Mouse (Mus musculus) lung, embryonic 14.5 days (tissue): ENCODE measurements around the gene Zbtb22. TPM values are rescaled to one million over a fixed set of nuclear protein-coding genes. Genes with fewer than 3 reads are reported as not detected.

Experiments used
- ATAC-seq: fragments of 200-750 bp; cut with Nextera tagmentation; 2 replicates; pipeline ENCODE4 v1.8.0; 2017; ENCODE audit warnings: mild to moderate bottlenecking, moderate TSS enrichment, moderate library complexity; ENCODE audit not compliant: insufficient read depth
- DNase-seq: peaks from one replicate; pipeline ENCODE4 v3.0.0-alpha.2; 2015
- H3K27ac ChIP-seq: fragments of 300-500 bp; sonication (generic); 2 replicates; pipeline ENCODE4 v1.5.1; 2014; ENCODE audit warnings: low read depth, mild to moderate bottlenecking, moderate library complexity
- H3K27me3 ChIP-seq: fragments of 300-500 bp; sonication (generic); 2 replicates; pipeline ENCODE4 v1.6.1; 2014; ENCODE audit warnings: low read length, control low read depth; ENCODE audit not compliant: insufficient read depth
- H3K36me3 ChIP-seq: fragments of 300-500 bp; sonication (generic); 2 replicates; pipeline ENCODE4 v1.6.1; 2014; ENCODE audit warnings: control low read depth; ENCODE audit not compliant: insufficient read depth
- H3K4me1 ChIP-seq: fragments of 300-500 bp; sonication (generic); 2 replicates; pipeline ENCODE4 v1.6.1; 2014; ENCODE audit warnings: antibody characterized with exemption, control low read depth; ENCODE audit not compliant: insufficient read depth
- H3K4me2 ChIP-seq: fragments of 300-500 bp; sonication (generic); 2 replicates; pipeline ENCODE4 v1.6.1; 2014; ENCODE audit warnings: mild to moderate bottlenecking
- H3K4me3 ChIP-seq: fragments of 300-500 bp; sonication (generic); 2 replicates; pipeline ENCODE4 v1.5.1; 2014; ENCODE audit warnings: low read depth, low read length
- H3K9ac ChIP-seq: fragments of 300-500 bp; sonication (generic); 2 replicates; pipeline ENCODE4 v1.6.1; 2014
- H3K9me3 ChIP-seq: fragments of 300-500 bp; sonication (generic); 2 replicates; pipeline ENCODE4 v1.6.1; 2016; ENCODE audit warnings: low read depth, low read length, control low read depth
- CTCF ChIP-seq: IDR thresholded peaks from 2 replicates; pipeline ENCODE4 v1.5.1; 2016; ENCODE audit warnings: antibody characterized with exemption, low read depth
- WGBS: fragments of 180-500 bp; shearing (Covaris S2); extraction: QIAGEN DNeasy Blood & Tissue Kit; methylation state at CpG from one replicate; pipeline ENCODE4 v1.1.7; 2014; 5-methylcytosine and 5-hydroxymethylcytosine counted together
- microRNA-seq: library from miRNA; unstranded; fragments of <30 nt; microRNA quantifications from one replicate; pipeline ENCODE4, GENCODE M21; 2016; ENCODE audit warnings: borderline number of aligned reads
- polyA plus RNA-seq: library from polyadenylated mRNA; unstranded; fragments of >200 nt; fragmentation: Nextera tagmentation; extraction: Ambion mirVana; gene quantifications from 2 replicates; pipeline ENCODE4 v1.2.1, GENCODE M21; 2014

The Zbtb22 gene
- polyA plus RNA-seq, 1 experiment from 2014 or later: 13.2 TPM

DNA sequence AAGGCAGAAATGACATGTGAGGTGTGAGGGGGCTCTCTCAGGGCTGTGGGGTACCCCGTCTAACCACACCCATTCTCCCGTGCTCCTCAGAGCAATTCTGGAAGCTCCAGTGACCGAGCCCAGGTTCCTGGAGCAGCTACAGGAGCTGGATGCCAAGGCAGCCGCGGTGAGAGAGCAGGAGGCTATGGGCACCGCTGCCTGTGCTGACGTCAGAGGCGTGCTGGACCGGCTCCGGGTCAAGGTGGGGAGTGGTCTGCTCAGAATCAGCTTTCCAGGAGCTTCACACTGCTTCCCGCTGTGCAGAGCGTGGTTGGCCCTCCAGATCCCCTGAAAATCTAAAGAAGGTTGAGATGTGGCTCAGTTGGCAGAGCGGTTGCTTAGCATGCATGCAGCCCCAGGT is 43.4 kb downstream of the Zbtb22 start:
- DNase-seq: no peak
- Histone ChIP-seq H3K9me3 (no peaks in the 10 kb centered on the region), H3K36me3 (peaks cover 58% of the 10 kb centered on the region), H3K4me1 (peaks cover 7% of the 10 kb centered on the region; the same call in 1 of the 2 replicates), H3K4me2 (no peak overlapping the region), H3K4me3 (no peak overlapping the region), H3K27ac (no peak overlapping the region), H3K27me3 (no peaks in the 10 kb centered on the region), H3K9ac (no peak overlapping the region)
- ATAC-seq: no peak
- WGBS: 93% methylated on average over 13 of the region's 13 CpGs
- no peak for TF ChIP-seq CTCF

GRCm38 (mm10) chr17:33959948-33960347 is 44.2 kb downstream of the Zbtb22 start:
- TF ChIP-seq CTCF: no peak
- no peak for DNase-seq
- WGBS: 91% methylated on average over 15 of the region's 15 CpGs

GRCm38 (mm10) chr17:33962876-33963275 is 47.2 kb downstream of the Zbtb22 start:
- no peak overlapping the region for H3K9ac ChIP-seq
- DNase-seq (no peak), ATAC-seq (no peak)
- H3K9me3 ChIP-seq: no peaks in the 10 kb centered on the region
- H3K27me3 ChIP-seq: no peaks in the 10 kb centered on the region
- no peaks in the 10 kb centered on the region for H3K4me1 ChIP-seq
- no peak overlapping the region for H3K4me3 ChIP-seq
- TF ChIP-seq CTCF: no peak
- 87% methylated on average over 7 of the region's 7 CpGs for WGBS
- H3K27ac ChIP-seq: no peak overlapping the region
- H3K4me2 ChIP-seq: no peak overlapping the region
- peaks cover 59% of the 10 kb centered on the region for H3K36me3 ChIP-seq

More at GRCm38 (mm10) chr17:33959948-33960347, 44.2 kb downstream of the Zbtb22 start:
- no peak overlapping the region for H3K9ac ChIP-seq
- no peak overlapping the region for H3K4me2 ChIP-seq
- H3K4me3 ChIP-seq: no peak overlapping the region
- no peak for ATAC-seq
- H3K27me3 ChIP-seq: no peaks in the 10 kb centered on the region
- H3K36me3 ChIP-seq: peaks cover 52% of the 10 kb centered on the region
- no peaks in the 10 kb centered on the region for H3K9me3 ChIP-seq
- no peak overlapping the region for H3K27ac ChIP-seq
- 0 out of 2 replicates have a peak, but pooled peaks cover 2% of the 10 kb centered on the region for H3K4me1 ChIP-seq

DNA sequence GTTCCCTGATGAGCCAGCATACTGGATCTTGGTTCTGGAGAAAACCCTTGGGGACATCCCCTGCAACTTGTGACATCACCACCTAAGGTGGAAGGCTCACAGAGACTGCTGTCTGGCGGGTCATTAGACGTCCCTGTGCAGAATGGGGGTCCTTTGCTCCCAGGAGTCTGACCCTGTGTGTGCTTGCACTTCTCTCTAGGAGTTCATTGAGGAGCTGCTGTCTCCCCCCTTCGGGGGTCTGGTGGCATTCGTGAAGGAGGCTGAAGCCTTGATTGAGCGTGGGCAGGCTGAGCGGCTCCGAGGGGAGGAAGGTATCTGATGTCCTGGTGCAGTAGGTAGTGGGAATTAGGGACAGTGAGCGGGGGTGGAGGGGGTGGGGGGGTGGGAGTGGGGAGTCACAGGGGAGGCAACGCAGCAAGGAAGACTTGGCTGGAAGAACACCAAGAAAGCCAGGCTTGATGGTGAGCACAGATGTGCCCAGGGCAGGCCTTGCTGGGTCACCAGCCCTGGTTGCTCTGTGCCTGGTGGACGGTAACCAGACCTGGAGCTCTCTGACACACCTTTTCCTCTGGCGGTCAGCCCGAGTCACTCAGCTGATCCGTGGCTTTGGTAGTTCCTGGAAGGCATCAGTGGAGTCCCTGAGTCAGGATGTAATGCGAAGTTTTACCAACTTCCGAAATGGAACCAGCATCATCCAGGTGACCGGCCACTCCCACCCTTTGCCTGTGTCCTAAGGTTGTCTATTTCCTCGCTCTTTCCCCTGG is 49.6 kb downstream of the Zbtb22 start:
- Histone ChIP-seq H3K27me3 (no peaks in the 10 kb centered on the region), H3K4me3 (no peak overlapping the region), H3K4me2 (no peak overlapping the region), H3K27ac (no peak overlapping the region), H3K9me3 (no peaks in the 10 kb centered on the region), H3K4me1 (no peaks in the 10 kb centered on the region), H3K9ac (no peak overlapping the region), H3K36me3 (peaks cover 40% of the 10 kb centered on the region)
- no peak for TF ChIP-seq CTCF
- ATAC-seq: no peak
- 87% methylated on average over 17 of the region's 17 CpGs for WGBS
- DNase-seq: no peak

DNA sequence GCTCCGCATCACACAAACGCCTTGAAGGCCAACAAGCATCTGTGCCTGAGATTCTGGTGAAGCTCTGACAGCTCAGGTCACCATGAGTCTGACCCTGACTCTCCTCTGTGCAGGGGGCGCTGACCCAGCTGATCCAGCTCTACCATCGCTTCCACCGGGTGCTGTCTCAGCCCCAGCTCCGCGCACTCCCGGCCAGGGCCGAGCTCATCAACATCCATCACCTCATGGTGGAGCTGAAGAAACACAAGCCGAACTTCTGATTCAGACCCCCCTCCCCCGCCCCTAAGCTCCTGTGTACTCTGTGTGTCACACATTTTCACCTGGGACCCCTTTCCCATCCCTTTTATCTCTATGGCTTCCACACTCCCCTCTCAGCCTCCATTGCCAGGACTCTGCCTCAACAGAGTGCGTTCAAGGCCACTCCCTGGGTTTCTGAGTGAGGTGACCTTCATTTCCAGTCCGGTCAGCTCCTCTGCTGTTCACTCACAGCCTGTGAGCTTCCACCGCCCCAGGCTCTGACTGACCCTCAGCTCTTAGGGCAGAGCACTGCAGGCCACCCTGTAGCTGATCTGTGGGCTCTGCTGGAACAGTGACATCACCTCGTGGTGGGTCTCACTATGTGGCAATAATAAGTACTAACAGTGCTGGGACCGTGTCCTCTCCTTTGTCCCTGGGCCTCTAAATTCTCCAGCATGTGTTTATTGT is 50.3 kb downstream of the Zbtb22 start:
- no peak for TF ChIP-seq CTCF
- H3K4me2 ChIP-seq: no peak overlapping the region
- H3K4me3 ChIP-seq: no peak overlapping the region
- no peak for ATAC-seq
- H3K27me3 ChIP-seq: no peaks in the 10 kb centered on the region
- 78% methylated on average over 16 of the region's 16 CpGs for WGBS
- no peak overlapping the region for H3K9ac ChIP-seq
- no peaks in the 10 kb centered on the region for H3K9me3 ChIP-seq
- H3K27ac ChIP-seq: no peak overlapping the region
- no peaks in the 10 kb centered on the region for H3K4me1 ChIP-seq
- H3K36me3 ChIP-seq: peaks cover 35% of the 10 kb centered on the region
- no peak for DNase-seq

DNA sequence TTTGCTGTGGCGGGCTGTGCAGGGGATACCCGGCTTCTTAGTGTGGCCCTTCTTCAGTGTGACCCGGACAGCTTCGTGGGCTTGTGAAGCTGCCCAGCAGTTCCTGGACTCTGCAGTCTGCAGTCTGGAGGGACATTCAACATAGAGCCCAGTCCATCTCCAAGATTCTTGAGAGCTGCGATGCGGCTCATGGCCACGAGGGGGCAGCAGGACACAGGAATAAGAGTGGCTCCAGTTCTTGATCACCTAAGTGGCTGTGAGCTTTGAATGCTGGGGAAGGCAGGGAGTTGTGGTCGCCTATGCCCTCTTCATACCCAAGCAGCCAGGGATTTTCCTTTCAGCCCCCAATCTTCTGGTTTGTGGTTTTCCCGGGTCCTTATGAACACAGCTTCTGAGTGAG is 52.8 kb downstream of the Zbtb22 start:
- H3K9me3 ChIP-seq: no peaks in the 10 kb centered on the region
- H3K4me2 ChIP-seq: no peak overlapping the region
- no peak overlapping the region for H3K27ac ChIP-seq
- H3K4me1 ChIP-seq: no peaks in the 10 kb centered on the region
- H3K4me3 ChIP-seq: no peak overlapping the region
- no peak overlapping the region for H3K9ac ChIP-seq
- WGBS: 2% methylated on average over 9 of the region's 9 CpGs
- TF ChIP-seq CTCF: peak; percentile 96
- no peaks in the 10 kb centered on the region for H3K27me3 ChIP-seq
- peak; percentile 73 for ATAC-seq
- peak; percentile 95 for DNase-seq
- peaks cover 12% of the 10 kb centered on the region for H3K36me3 ChIP-seq

Small RNA genes within 50 kb of the gene (microRNA-seq; reads per million reads assigned to microRNA genes)
- gene Gm27740: not detected

Other genes with a start within 250 kb of the Zbtb22 start
- 407 and 411 TPM in 2 replicates for gene Hnrnpm, start 229.0 kb upstream of the Zbtb22 start, polyA plus RNA-seq
- gene March2, start 197.2 kb upstream of the Zbtb22 start, polyA plus RNA-seq: 45.3 and 46.4 TPM in 2 replicates
- 241 and 278 TPM in 2 replicates for gene Rab11b, start 155.4 kb upstream of the Zbtb22 start, polyA plus RNA-seq
- gene Angptl4, start 134.1 kb upstream of the Zbtb22 start, polyA plus RNA-seq: 31.9 and 35.4 TPM in 2 replicates
- 65.1 and 65.4 TPM in 2 replicates for gene Kank3, start 105.4 kb upstream of the Zbtb22 start, polyA plus RNA-seq
- 1,180 and 1,276 TPM in 2 replicates for gene Rps28, start 91.3 kb upstream of the Zbtb22 start, polyA plus RNA-seq
- gene Ndufa7, start 91.3 kb upstream of the Zbtb22 start, polyA plus RNA-seq: 470 and 474 TPM in 2 replicates
- 71.1 and 76.3 TPM in 2 replicates for gene Cd320, start 72.8 kb upstream of the Zbtb22 start, polyA plus RNA-seq
- gene Gm7029, start 42.1 kb upstream of the Zbtb22 start, polyA plus RNA-seq: not detected in 2 replicates
- gene Kifc1, start 25.2 kb upstream of the Zbtb22 start, polyA plus RNA-seq: 8.3 and 9.3 TPM in 2 replicates
- 0.32 TPM in 1 of 2 replicates, not detected in the other for gene Platr17, start 10.8 kb upstream of the Zbtb22 start, polyA plus RNA-seq
- 39.3 and 47.1 TPM in 2 replicates for gene Daxx, start 6.5 kb upstream of the Zbtb22 start, polyA plus RNA-seq
- 30.1 and 31.4 TPM in 2 replicates for gene Tapbp, start within 50 bp of the Zbtb22 start, polyA plus RNA-seq
- 38.2 and 49.1 TPM in 2 replicates for gene Rgl2, start 13.6 kb downstream of the Zbtb22 start, polyA plus RNA-seq
- 142 and 145 TPM in 2 replicates for gene Pfdn6, start 24.4 kb downstream of the Zbtb22 start, polyA plus RNA-seq
- 29.5 and 37.2 TPM in 2 replicates for gene Wdr46, start 24.8 kb downstream of the Zbtb22 start, polyA plus RNA-seq
- gene B3galt4, start 35.6 kb downstream of the Zbtb22 start, polyA plus RNA-seq: 2.3 and 2.6 TPM in 2 replicates
- 34.2 and 34.8 TPM in 2 replicates for gene Vps52, start 39.9 kb downstream of the Zbtb22 start, polyA plus RNA-seq
- gene Rps18, start 40.1 kb downstream of the Zbtb22 start, polyA plus RNA-seq: 2,038 and 2,085 TPM in 2 replicates
- gene H2-K1, start 84.4 kb downstream of the Zbtb22 start, polyA plus RNA-seq: 24.4 and 32.9 TPM in 2 replicates
- gene Ring1, start 108.8 kb downstream of the Zbtb22 start, polyA plus RNA-seq: 5.6 and 6.6 TPM in 2 replicates
- 35.9 and 40.6 TPM in 2 replicates for gene H2-Ke6, start 112.2 kb downstream of the Zbtb22 start, polyA plus RNA-seq
- gene Slc39a7, start 115.8 kb downstream of the Zbtb22 start, polyA plus RNA-seq: 102 and 105 TPM in 2 replicates
- gene Rxrb, start 115.9 kb downstream of the Zbtb22 start, polyA plus RNA-seq: 30.3 and 35.3 TPM in 2 replicates
- 4.3 and 5.0 TPM in 2 replicates for gene Col11a2, start 123.5 kb downstream of the Zbtb22 start, polyA plus RNA-seq
- gene H2-Oa, start 176.4 kb downstream of the Zbtb22 start, polyA plus RNA-seq: 0.26 TPM in 1 of 2 replicates, not detected in the other
- gene H2-DMa, start 203.6 kb downstream of the Zbtb22 start, polyA plus RNA-seq: 9.8 and 15.5 TPM in 2 replicates
- 153 TPM in 2 replicates for gene Brd2, start 206.7 kb downstream of the Zbtb22 start, polyA plus RNA-seq
- 0.91 and 1.1 TPM in 2 replicates for gene H2-DMb2, start 227.4 kb downstream of the Zbtb22 start, polyA plus RNA-seq
- gene H2-DMb1, start 237.2 kb downstream of the Zbtb22 start, polyA plus RNA-seq: 1.1 TPM in 2 replicates